Mouse (Mus musculus) heart, embryonic 11.5 days (tissue): ENCODE measurements at regions not wholly inside any gene's neighbourhood (a gene's known extent, or its start where the extent isn't known, plus 50 kb on each side); places are given as distances from the start of the nearest gene placed in this dataset.

Experiments used
- ATAC-seq: fragments of 200-750 bp; cut with Nextera tagmentation; replicated peaks from 2 replicates; pipeline ENCODE4 v1.8.0; 2017; ENCODE audit warnings: moderate library complexity; ENCODE audit not compliant: insufficient number of reproducible peaks, low FRiP score, low TSS enrichment
- H3K27ac ChIP-seq: fragments of 300-500 bp; sonication (generic); 2 replicates; pipeline ENCODE4 v1.5.1; 2014; ENCODE audit warnings: mild to moderate bottlenecking, low read depth, low read length
- H3K27me3 ChIP-seq: fragments of 300-500 bp; sonication (generic); 2 replicates; pipeline ENCODE4 v1.6.1; 2014; ENCODE audit warnings: mild to moderate bottlenecking, low read length, mixed read lengths; ENCODE audit not compliant: control insufficient read depth, insufficient read depth
- H3K36me3 ChIP-seq: fragments of 300-500 bp; sonication (generic); 2 replicates; pipeline ENCODE4 v1.6.1; 2014; ENCODE audit warnings: mild to moderate bottlenecking, low read length, moderate library complexity, mixed read lengths; ENCODE audit not compliant: control insufficient read depth, insufficient read depth
- H3K4me1 ChIP-seq: fragments of 300-500 bp; sonication (generic); 2 replicates; pipeline ENCODE4 v1.6.1; 2014; ENCODE audit warnings: low read length; ENCODE audit not compliant: control insufficient read depth, insufficient read depth
- H3K4me2 ChIP-seq: fragments of 300-500 bp; sonication (generic); 2 replicates; pipeline ENCODE4 v1.6.1; 2014; ENCODE audit warnings: mild to moderate bottlenecking, moderate library complexity
- H3K4me3 ChIP-seq: fragments of 300-500 bp; sonication (generic); 2 replicates; pipeline ENCODE4 v1.5.1; 2014; ENCODE audit warnings: low read depth, low read length
- H3K9ac ChIP-seq: fragments of 300-500 bp; sonication (generic); 2 replicates; pipeline ENCODE4 v1.6.1; 2014; ENCODE audit warnings: mild to moderate bottlenecking, low read depth, low read length, moderate library complexity
- H3K9me3 ChIP-seq: fragments of 300-500 bp; sonication (generic); replicated peaks from 2 replicates; pipeline ENCODE4 v1.6.1; 2016; ENCODE audit warnings: low read length; ENCODE audit not compliant: control insufficient read depth
- WGBS: fragments of 180-500 bp; shearing (Covaris S2); extraction: QIAGEN DNeasy Blood & Tissue Kit; methylation state at CpG from one replicate; pipeline ENCODE4 v1.1.7; 2014; ENCODE audit not compliant: insufficient replicate concordance; 5-methylcytosine and 5-hydroxymethylcytosine counted together

- H3K9me3 ChIP-seq: no peaks in the 10 kb centered on the region
- H3K27ac ChIP-seq: no peak overlapping the region
- H3K4me3 ChIP-seq: no peak overlapping the region
- H3K36me3 ChIP-seq: no peaks in the 10 kb centered on the region
- no peak overlapping the region for H3K9ac ChIP-seq
- ATAC-seq: no peak
- 59% methylated on average over 6 of the region's 6 CpGs for WGBS
- H3K27me3 ChIP-seq: no peaks in the 10 kb centered on the region
- no peak overlapping the region for H3K4me2 ChIP-seq
- peaks cover 4% of the 10 kb centered on the region; the same call in 1 of the 2 replicates for H3K4me1 ChIP-seq
Observed at GRCm38 (mm10) chr3:22025119-22025518, 51.3 kb upstream of the Tbl1xr1 start.

GRCm38 (mm10) chr3:22025615-22026014 lies 50.8 kb upstream of the Tbl1xr1 start:
- Histone ChIP-seq H3K4me2 (no peak overlapping the region), H3K9ac (no peak overlapping the region), H3K27me3 (no peaks in the 10 kb centered on the region), H3K27ac (no peak overlapping the region), H3K36me3 (no peaks in the 10 kb centered on the region), H3K4me1 (peaks cover 4% of the 10 kb centered on the region; the same call in 1 of the 2 replicates), H3K9me3 (no peaks in the 10 kb centered on the region), H3K4me3 (no peak overlapping the region)
- WGBS: 63% methylated on average over 8 of the region's 8 CpGs
- ATAC-seq: no peak
